Mouse (Mus musculus) inflammation-experienced regulatory T-cells, adult 6 months (primary cell): ENCODE results near the gene Gemin5. TPM values are rescaled to one million over a fixed set of nuclear protein-coding genes. Genes with fewer than 3 reads are reported as not detected.
"Not testable (repeated sequence)": the region's sequence is repeated elsewhere in the genome, so short reads cannot be mapped to it uniquely, and the experiment has no call there.

Source experiments
- ATAC-seq: one replicate; pipeline ENCODE4 v1.8.0; 2017
- polyA plus RNA-seq, 3 experiments: library from polyadenylated mRNA; unstranded; fragments of 100-300 nt; shearing (Covaris generic); gene quantifications; one replicate each; pipeline ENCODE4 v1.2.1; 2017

Gene Gemin5
- polyA plus RNA-seq, 3 experiments from 2014 or later, result 5.7 to 6.4 (median 5.9) TPM

GRCm38 (mm10) chr11:58107009-58107408 lies 61.3 kb downstream of the Gemin5 start:
- no peak for ATAC-seq

GRCm38 (mm10) chr11:58104351-58104791 lies 64.0 kb downstream of the Gemin5 start:
- ATAC-seq, result peak; percentile 5

- peak; percentile 92 for ATAC-seq
Measured at GRCm38 (mm10) chr11:58103697-58104306, 64.5 kb downstream of the Gemin5 start, which contains the start of gene Cnot8. TSS of gene Cnot8 (plus strand) at chr11:58104153.

- ATAC-seq, result no peak
Measured at GRCm38 (mm10) chr11:58103344-58103653, 65.0 kb downstream of the Gemin5 start.

GRCm38 (mm10) chr11:58102581-58103343 lies 65.6 kb downstream of the Gemin5 start:
- no peak for ATAC-seq

- no peak for ATAC-seq
Measured at GRCm38 (mm10) chr11:58102146-58102545, 66.2 kb downstream of the Gemin5 start.

GRCm38 (mm10) chr11:58101194-58101720 lies 67.1 kb downstream of the Gemin5 start:
- ATAC-seq, result no peak

GRCm38 (mm10) chr11:58100006-58100405 lies 68.3 kb downstream of the Gemin5 start:
- ATAC-seq, result no peak

GRCm38 (mm10) chr11:58098366-58098720 lies 70.0 kb downstream of the Gemin5 start:
- not testable (repeated sequence) for ATAC-seq

GRCm38 (mm10) chr11:58097621-58098365 lies 70.5 kb downstream of the Gemin5 start:
- ATAC-seq, result no peak

GRCm38 (mm10) chr11:58096821-58097620 lies 71.3 kb downstream of the Gemin5 start:
- ATAC-seq, result no peak

- peak; percentile 95 for ATAC-seq
Measured at GRCm38 (mm10) chr11:58096160-58096559, 72.2 kb downstream of the Gemin5 start.

- no peak for ATAC-seq
Measured at GRCm38 (mm10) chr11:58095561-58095960, 72.8 kb downstream of the Gemin5 start.

GRCm38 (mm10) chr11:58094766-58095165 lies 73.6 kb downstream of the Gemin5 start:
- ATAC-seq, result no peak

- no peak for ATAC-seq
Measured at GRCm38 (mm10) chr11:58093021-58093528, 75.3 kb downstream of the Gemin5 start, which contains the start of gene Gm12248. TSS of gene Gm12248 (minus strand) at chr11:58093134.

- ATAC-seq, result no peak
Measured at GRCm38 (mm10) chr11:58092541-58092940, 75.8 kb downstream of the Gemin5 start.

GRCm38 (mm10) chr11:58081716-58082115 lies 86.6 kb downstream of the Gemin5 start:
- ATAC-seq, result no peak

- no peak for ATAC-seq
Measured at GRCm38 (mm10) chr11:58077270-58077669, 91.1 kb downstream of the Gemin5 start.

- no peak for ATAC-seq
Measured at GRCm38 (mm10) chr11:58072978-58073377, 95.4 kb downstream of the Gemin5 start.
